Mouse (Mus musculus) stomach, postnatal 0 days (tissue): ENCODE results near the gene Fignl1. TPM values are rescaled to one million over a fixed set of nuclear protein-coding genes. Genes with fewer than 3 reads are reported as not detected.

ENCODE experiments used
- ATAC-seq: fragments of 200-750 bp; cut with Nextera tagmentation; 2 replicates; pipeline ENCODE4 v1.8.0; 2017; ENCODE audit not compliant: low FRiP score, low TSS enrichment
- DNase-seq: peaks from one replicate; pipeline ENCODE4 v3.0.0-alpha.2; 2016; ENCODE audit warnings: low spot score
- H3K27ac ChIP-seq: fragments of 300-500 bp; sonication (generic); replicated peaks from 2 replicates; pipeline ENCODE4 v1.5.1; 2014; ENCODE audit warnings: mild to moderate bottlenecking, control low read depth
- H3K27me3 ChIP-seq: fragments of 300-500 bp; sonication (generic); 2 replicates; pipeline ENCODE4 v1.6.1; 2014; ENCODE audit warnings: low read length; ENCODE audit not compliant: control insufficient read depth, insufficient read depth
- H3K36me3 ChIP-seq: fragments of 300-500 bp; sonication (generic); 2 replicates; pipeline ENCODE4 v1.6.1; 2014; ENCODE audit warnings: low read length, mixed read lengths; ENCODE audit not compliant: control insufficient read depth, insufficient read depth
- H3K4me1 ChIP-seq: fragments of 300-500 bp; sonication (generic); replicated peaks from 2 replicates; pipeline ENCODE4 v1.6.1; 2014; ENCODE audit warnings: antibody characterized with exemption; ENCODE audit not compliant: control insufficient read depth, insufficient read depth
- H3K4me2 ChIP-seq: fragments of 300-500 bp; sonication (generic); replicated peaks from 2 replicates; pipeline ENCODE4 v1.6.1; 2014; ENCODE audit warnings: low read depth, mild to moderate bottlenecking, control low read depth, moderate library complexity
- H3K4me3 ChIP-seq: fragments of 300-500 bp; sonication (generic); 2 replicates; pipeline ENCODE4 v1.5.1; 2014; ENCODE audit warnings: low read depth, low read length, control low read depth
- H3K9ac ChIP-seq: fragments of 300-500 bp; sonication (generic); 2 replicates; pipeline ENCODE4 v1.6.1; 2014; ENCODE audit warnings: mild to moderate bottlenecking, low read length, control low read depth, mixed read lengths
- H3K9me3 ChIP-seq: fragments of 300-500 bp; sonication (generic); 2 replicates; pipeline ENCODE4 v1.6.1; 2016; ENCODE audit warnings: low read length; ENCODE audit not compliant: control insufficient read depth
- CTCF ChIP-seq: IDR thresholded peaks from 2 replicates; pipeline ENCODE4 v1.5.1; 2016; ENCODE audit warnings: antibody characterized with exemption, low read depth, mild to moderate bottlenecking, moderate library complexity
- EP300 ChIP-seq: optimal IDR thresholded peaks from 2 replicates; pipeline ENCODE3; 2016; ENCODE audit warnings: antibody characterized with exemption
- WGBS: fragments of 180-500 bp; shearing (Covaris S2); extraction: QIAGEN DNeasy Blood & Tissue Kit; methylation state at CpG from one replicate; pipeline ENCODE4 v1.1.7; 2014; 5-methylcytosine and 5-hydroxymethylcytosine counted together
- polyA plus RNA-seq: library from polyadenylated mRNA; unstranded; fragments of >200 nt; fragmentation: Nextera tagmentation; extraction: Ambion mirVana; gene quantifications from 2 replicates; pipeline ENCODE4 v1.2.1, GENCODE M21; 2015

The Fignl1 gene
- polyA plus RNA-seq, 1 experiment from 2014 or later = 10.5 TPM

DNA sequence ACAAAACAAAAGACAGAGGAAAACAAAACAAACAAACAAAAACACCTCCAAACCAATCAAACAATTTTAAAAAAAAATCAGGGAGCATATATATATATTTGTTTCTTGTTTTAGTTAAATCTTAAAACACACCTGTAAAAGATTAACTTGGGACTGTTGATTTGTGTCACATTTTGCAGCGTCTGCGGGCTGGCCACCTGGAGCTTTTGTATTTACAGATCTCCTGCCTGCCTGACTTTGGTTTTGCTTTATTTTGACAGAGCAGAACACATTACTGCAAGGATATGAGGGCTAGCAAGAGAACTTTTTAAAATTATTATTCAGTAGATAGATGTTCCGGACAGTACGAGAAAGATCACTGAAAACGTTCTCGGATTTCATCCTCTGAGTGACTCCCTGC lies 22.8 kb upstream of the Fignl1 start:
- TF ChIP-seq CTCF = no peak
- TF ChIP-seq EP300 = no peak
- H3K9me3 ChIP-seq = no peaks in the 10 kb centered on the region
- peak overlapping the region; percentile 70 for H3K27ac ChIP-seq
- ATAC-seq = no peak
- H3K27me3 ChIP-seq = no peaks in the 10 kb centered on the region
- no peak overlapping the region for H3K9ac ChIP-seq
- no peaks in the 10 kb centered on the region for H3K36me3 ChIP-seq
- 32% methylated on average over 6 of the region's 6 CpGs for WGBS
- peaks cover 14% of the 10 kb centered on the region for H3K4me1 ChIP-seq
- H3K4me2 ChIP-seq = no peak overlapping the region
- H3K4me3 ChIP-seq = no peak overlapping the region
- DNase-seq = no peak

DNA sequence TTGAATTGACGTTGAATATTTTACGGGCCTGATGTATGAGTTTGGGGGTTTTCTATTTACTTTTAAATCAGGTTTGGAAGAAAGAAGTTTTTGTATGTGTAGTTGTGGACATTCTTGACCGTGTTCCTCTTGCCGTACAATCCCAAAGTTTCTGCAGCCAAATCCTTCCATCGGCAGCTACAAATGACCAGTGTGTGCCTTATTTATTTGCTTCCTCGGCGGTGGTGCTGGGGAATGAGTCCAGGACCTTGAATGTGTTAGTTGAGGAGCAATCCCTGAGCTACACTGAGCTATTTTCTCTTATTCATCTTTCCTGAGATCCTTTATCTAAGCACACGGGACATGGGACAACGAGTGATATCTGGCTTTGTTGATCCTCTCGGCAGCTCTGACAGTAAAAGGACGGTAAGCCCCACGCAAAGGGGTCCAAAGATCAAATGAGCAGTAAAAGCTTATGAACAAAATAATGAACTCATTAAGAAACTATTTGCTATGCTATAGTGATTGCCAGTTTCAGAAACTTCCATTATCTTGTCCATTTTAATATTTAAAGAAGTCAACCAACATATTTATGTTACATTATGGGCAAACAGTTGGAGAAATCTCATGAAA lies 22.2 kb upstream of the Fignl1 start:
- no peak overlapping the region for H3K4me2 ChIP-seq
- H3K4me3 ChIP-seq = no peak overlapping the region

DNA sequence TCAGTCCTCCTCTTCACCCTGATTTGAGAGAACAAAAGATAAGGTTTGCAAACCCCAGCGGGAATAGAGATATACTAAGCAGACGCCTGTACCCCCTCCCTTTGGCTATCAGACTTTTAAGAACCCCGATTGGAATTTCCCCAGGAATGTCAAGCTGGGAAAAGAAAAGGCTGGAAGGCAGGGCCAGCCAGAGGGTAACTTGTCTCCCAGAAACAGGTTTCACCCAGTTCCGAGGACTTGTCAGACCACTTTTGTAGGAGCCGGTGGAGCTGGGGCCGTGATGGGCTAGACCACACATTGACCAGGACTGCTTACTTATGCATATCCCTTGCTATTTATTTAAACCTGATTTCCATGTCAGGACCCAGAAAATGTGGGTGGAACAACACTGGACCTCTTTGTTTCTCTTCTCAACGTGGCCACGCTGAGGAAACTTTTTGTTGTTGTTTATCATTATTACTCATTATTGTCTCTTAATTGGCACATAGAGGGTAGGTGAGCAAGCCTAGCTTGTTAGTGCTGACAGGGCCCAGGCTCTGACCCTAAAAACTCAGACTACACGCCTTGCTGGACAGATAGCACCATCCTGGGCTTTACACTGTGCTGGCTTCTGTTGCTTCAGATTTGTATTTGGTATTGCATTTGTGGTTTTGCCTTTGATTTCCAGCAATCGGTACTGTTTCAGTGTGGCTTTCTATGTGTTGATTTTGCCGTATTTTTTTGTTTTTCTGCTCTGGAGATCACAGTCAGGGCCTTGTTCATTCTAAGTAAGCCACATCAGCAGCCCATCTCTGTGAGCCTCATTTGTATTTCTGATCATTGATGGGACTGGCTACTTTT lies 20.6 kb upstream of the Fignl1 start:
- H3K9ac ChIP-seq = no peak overlapping the region
- WGBS = 26% methylated on average over 11 of the region's 11 CpGs

More for the DNA sequence above, 22.2 kb upstream of the Fignl1 start:
- WGBS = 30% methylated on average over 12 of the region's 12 CpGs
- no peaks in the 10 kb centered on the region for H3K9me3 ChIP-seq
- TF ChIP-seq EP300 (no peak), CTCF (no peak)
- peaks cover 14% of the 10 kb centered on the region for H3K4me1 ChIP-seq
- H3K27ac ChIP-seq = 0 out of 2 replicates have a peak overlapping the region, but pooled peaks have one; percentile 25
- no peaks in the 10 kb centered on the region for H3K27me3 ChIP-seq
- DNase-seq (no peak), ATAC-seq (no peak)
- no peak overlapping the region for H3K9ac ChIP-seq
- no peaks in the 10 kb centered on the region for H3K36me3 ChIP-seq

DNA sequence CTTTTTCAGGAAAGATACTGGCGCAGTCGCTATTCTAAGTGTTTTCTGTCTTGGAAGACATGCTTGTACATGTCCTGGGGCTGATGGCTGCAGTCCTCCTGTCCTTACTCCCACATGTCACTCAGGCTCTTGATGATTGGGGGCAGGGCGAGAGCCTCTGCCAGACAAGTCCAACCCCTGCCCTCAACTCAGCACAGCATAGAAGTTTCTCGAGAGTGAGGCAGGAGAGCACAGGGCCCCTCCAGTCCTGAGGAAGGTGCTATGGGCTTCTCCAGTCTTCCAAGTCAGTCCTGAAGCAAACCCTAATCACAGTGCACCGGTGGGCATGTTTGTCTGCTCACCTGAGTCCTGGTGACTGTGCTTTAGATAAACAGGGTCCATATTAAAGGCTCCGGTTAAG lies 20.0 kb upstream of the Fignl1 start:
- no peak for TF ChIP-seq EP300
- TF ChIP-seq CTCF = no peak
- peaks cover 14% of the 10 kb centered on the region for H3K4me1 ChIP-seq
- peak; percentile 11; the same call in 1 of the 2 replicates for ATAC-seq
- no peaks in the 10 kb centered on the region for H3K36me3 ChIP-seq
- H3K27ac ChIP-seq = peak overlapping the region; percentile 30
- 26% methylated on average over 6 of the region's 6 CpGs for WGBS
- no peak for DNase-seq
- H3K4me3 ChIP-seq = no peak overlapping the region
- H3K27me3 ChIP-seq = no peaks in the 10 kb centered on the region
- H3K9me3 ChIP-seq = no peaks in the 10 kb centered on the region
- H3K9ac ChIP-seq = no peak overlapping the region
- H3K4me2 ChIP-seq = 0 out of 2 replicates have a peak overlapping the region, but pooled peaks have one; percentile 3

More for the DNA sequence above, 20.6 kb upstream of the Fignl1 start:
- ATAC-seq (peak; percentile 76), DNase-seq (peak; percentile 66)
- no peak overlapping the region for H3K4me3 ChIP-seq
- H3K9me3 ChIP-seq = no peaks in the 10 kb centered on the region
- H3K27ac ChIP-seq = peak overlapping the region; percentile 30
- no peak for TF ChIP-seq EP300
- no peak for TF ChIP-seq CTCF
- H3K36me3 ChIP-seq = no peaks in the 10 kb centered on the region
- peaks cover 14% of the 10 kb centered on the region for H3K4me1 ChIP-seq
- no peaks in the 10 kb centered on the region for H3K27me3 ChIP-seq
- H3K4me2 ChIP-seq = 0 out of 2 replicates have a peak overlapping the region, but pooled peaks have one; percentile 3

DNA sequence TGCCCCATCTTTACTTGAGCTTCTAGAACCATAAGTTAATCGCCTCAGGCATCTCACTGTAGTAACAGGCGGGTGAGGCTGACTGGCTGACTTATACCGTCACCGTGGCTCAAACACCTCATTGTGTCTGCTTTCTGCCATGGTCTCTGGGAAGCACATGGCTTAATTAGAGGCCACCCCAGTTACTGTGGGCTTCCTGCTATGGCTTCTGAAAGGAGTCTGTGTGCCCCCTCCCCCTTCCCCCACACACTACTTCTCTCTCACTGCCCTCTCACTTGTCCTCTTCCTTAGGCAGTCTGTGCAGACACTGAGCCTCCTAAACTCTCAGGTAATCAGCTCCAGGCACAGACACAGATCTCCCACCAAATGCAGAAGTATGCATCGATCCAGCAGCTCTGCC lies 19.5 kb upstream of the Fignl1 start:
- no peak overlapping the region for H3K4me2 ChIP-seq
- H3K9me3 ChIP-seq = no peaks in the 10 kb centered on the region
- no peak overlapping the region for H3K9ac ChIP-seq
- no peak overlapping the region for H3K4me3 ChIP-seq
- DNase-seq (no peak), ATAC-seq (no peak)
- 47% methylated on average over 5 of the region's 5 CpGs for WGBS
- H3K27ac ChIP-seq = peak overlapping the region; percentile 13; the same call in 1 of the 2 replicates
- no peaks in the 10 kb centered on the region for H3K36me3 ChIP-seq
- TF ChIP-seq CTCF (no peak), EP300 (no peak)
- peaks cover 14% of the 10 kb centered on the region for H3K4me1 ChIP-seq
- H3K27me3 ChIP-seq = no peaks in the 10 kb centered on the region

DNA sequence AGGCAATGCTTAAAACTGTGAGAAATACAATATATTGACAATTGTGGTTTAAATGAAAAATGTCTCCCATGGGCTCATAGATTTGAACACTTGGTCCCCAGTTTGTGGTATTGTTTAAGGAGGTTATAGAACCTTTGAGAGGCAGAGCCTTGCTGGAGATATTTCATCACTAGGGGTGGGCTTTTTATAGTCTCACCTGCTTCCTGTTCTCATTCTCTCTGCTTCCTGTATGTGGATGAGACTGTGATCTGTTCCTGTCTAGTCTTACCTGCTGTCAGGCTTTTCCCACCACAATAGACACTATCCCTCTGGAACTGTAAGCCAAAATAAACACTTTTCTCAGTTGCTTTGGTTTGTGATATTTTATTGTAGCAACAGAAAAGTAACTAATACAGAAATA lies 17.7 kb upstream of the Fignl1 start:
- H3K27ac ChIP-seq = no peak overlapping the region
- TF ChIP-seq CTCF (no peak), EP300 (no peak)

More for the DNA sequence above, 17.7 kb upstream of the Fignl1 start:
- no peaks in the 10 kb centered on the region for H3K27me3 ChIP-seq
- peaks cover 11% of the 10 kb centered on the region for H3K4me1 ChIP-seq
- H3K4me2 ChIP-seq = no peak overlapping the region
- no peaks in the 10 kb centered on the region for H3K36me3 ChIP-seq
- DNase-seq (no peak), ATAC-seq (no peak)
- H3K4me3 ChIP-seq = no peak overlapping the region
- H3K9me3 ChIP-seq = no peaks in the 10 kb centered on the region
- no peak overlapping the region for H3K9ac ChIP-seq
